Mouse (Mus musculus) intestine, postnatal 0 days (tissue): ENCODE measurements around the gene Rgs12. TPM values are rescaled to one million over a fixed set of nuclear protein-coding genes. Genes with fewer than 3 reads are reported as not detected.
A peak's percentile ranks its signal among the peaks of the same experiment; 100 is the strongest.

Source experiments
- ATAC-seq: fragments of 200-750 bp; cut with Nextera tagmentation; 2 replicates; pipeline ENCODE4 v1.8.0; 2017; ENCODE audit warnings: mild to moderate bottlenecking, moderate TSS enrichment, moderate library complexity
- H3K27ac ChIP-seq: fragments of 300-500 bp; sonication (generic); 2 replicates; pipeline ENCODE4 v1.5.1; 2014; ENCODE audit warnings: mild to moderate bottlenecking, low read depth, low read length, moderate library complexity
- H3K27me3 ChIP-seq: fragments of 300-500 bp; sonication (generic); replicated peaks from 2 replicates; pipeline ENCODE4 v1.6.1; 2014; ENCODE audit warnings: low read length, mixed read lengths; ENCODE audit not compliant: control insufficient read depth, insufficient read depth
- H3K36me3 ChIP-seq: fragments of 300-500 bp; sonication (generic); 2 replicates; pipeline ENCODE4 v1.6.1; 2014; ENCODE audit warnings: mild to moderate bottlenecking, moderate library complexity; ENCODE audit not compliant: control insufficient read depth, insufficient read depth
- H3K4me1 ChIP-seq: fragments of 300-500 bp; sonication (generic); replicated peaks from 2 replicates; pipeline ENCODE4 v1.6.1; 2014; ENCODE audit warnings: antibody characterized with exemption, low read length, mixed read lengths; ENCODE audit not compliant: control insufficient read depth, insufficient read depth
- H3K4me2 ChIP-seq: fragments of 300-500 bp; sonication (generic); replicated peaks from 2 replicates; pipeline ENCODE4 v1.6.1; 2014; ENCODE audit warnings: low read depth, mild to moderate bottlenecking, moderate library complexity
- H3K4me3 ChIP-seq: fragments of 300-500 bp; sonication (generic); 2 replicates; pipeline ENCODE4 v1.5.1; 2014; ENCODE audit warnings: low read depth, low read length
- H3K9ac ChIP-seq: fragments of 300-500 bp; sonication (generic); 2 replicates; pipeline ENCODE4 v1.6.1; 2014; ENCODE audit warnings: mild to moderate bottlenecking, low read depth, low read length
- H3K9me3 ChIP-seq: fragments of 300-500 bp; sonication (generic); 2 replicates; pipeline ENCODE4 v1.6.1; 2016; ENCODE audit warnings: mixed run types; ENCODE audit not compliant: control insufficient read depth
- CTCF ChIP-seq: sonication (generic); IDR thresholded peaks from 2 replicates; pipeline ENCODE4 v1.5.1; 2016; ENCODE audit warnings: low read depth, mild to moderate bottlenecking, control low read depth, antibody characterized with exemption, moderate library complexity
- WGBS: fragments of 180-500 bp; shearing (Covaris S2); extraction: QIAGEN DNeasy Blood & Tissue Kit; methylation state at CpG from one replicate; pipeline ENCODE4 v1.1.7; 2014; 5-methylcytosine and 5-hydroxymethylcytosine counted together
- polyA plus RNA-seq: library from polyadenylated mRNA; unstranded; fragments of >200 nt; fragmentation: Nextera tagmentation; extraction: Ambion mirVana; gene quantifications from 2 replicates; pipeline ENCODE4 v1.2.1, GENCODE M21; 2015

Rgs12 gene
- polyA plus RNA-seq, 1 experiment from 2014 or later: 4.1 TPM

DNA sequence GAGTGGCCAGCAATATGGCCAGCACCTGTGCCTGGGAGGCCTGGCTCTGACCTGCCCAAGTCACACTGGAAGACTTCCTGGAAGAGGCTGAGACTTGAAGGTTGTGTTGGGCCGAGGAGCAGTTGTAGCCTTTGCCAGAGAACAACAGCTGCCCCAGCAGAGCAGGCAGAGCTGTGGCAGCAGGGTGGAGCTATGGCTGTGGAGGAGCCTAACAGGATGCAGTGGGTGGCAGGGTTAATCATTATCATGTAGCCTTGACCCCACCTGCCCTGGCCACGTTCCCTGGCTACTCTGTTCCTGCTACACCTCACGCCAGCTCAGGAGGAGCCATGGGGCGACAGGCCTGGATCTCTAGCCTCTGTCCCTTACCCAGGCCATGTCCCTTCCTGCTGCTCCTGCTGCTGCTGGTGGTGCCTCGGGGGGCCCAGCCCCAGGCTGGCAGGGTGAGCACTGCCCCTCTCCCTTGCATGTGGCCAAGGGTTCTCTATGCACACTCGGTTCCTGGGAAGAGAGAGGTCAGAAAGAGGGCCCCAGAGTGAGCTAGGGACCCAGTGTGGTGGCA lies 92.1 kb downstream of the Rgs12 start, which contains the start of gene Hgfac:
Hgfac (plus strand) TSS at position 242 of the 562 bp plus-strand sequence.
- WGBS: 25% methylated on average over 6 of the region's 6 CpGs
- H3K36me3 ChIP-seq: no peaks in the 10 kb centered on the region
- ATAC-seq: peak; percentile 70
- TF ChIP-seq CTCF: no peak
- no peaks in the 10 kb centered on the region for H3K9me3 ChIP-seq
- no peak within 1 kb of the TSS for H3K4me2 ChIP-seq
- H3K4me1 ChIP-seq: no peaks in the 10 kb centered on the region
- no peak within 1 kb of the TSS for H3K9ac ChIP-seq
- H3K27me3 ChIP-seq: no peaks in the 10 kb centered on the region
- H3K4me3 ChIP-seq: no peak within 1 kb of the TSS
- H3K27ac ChIP-seq: no peak within 1 kb of the TSS

DNA sequence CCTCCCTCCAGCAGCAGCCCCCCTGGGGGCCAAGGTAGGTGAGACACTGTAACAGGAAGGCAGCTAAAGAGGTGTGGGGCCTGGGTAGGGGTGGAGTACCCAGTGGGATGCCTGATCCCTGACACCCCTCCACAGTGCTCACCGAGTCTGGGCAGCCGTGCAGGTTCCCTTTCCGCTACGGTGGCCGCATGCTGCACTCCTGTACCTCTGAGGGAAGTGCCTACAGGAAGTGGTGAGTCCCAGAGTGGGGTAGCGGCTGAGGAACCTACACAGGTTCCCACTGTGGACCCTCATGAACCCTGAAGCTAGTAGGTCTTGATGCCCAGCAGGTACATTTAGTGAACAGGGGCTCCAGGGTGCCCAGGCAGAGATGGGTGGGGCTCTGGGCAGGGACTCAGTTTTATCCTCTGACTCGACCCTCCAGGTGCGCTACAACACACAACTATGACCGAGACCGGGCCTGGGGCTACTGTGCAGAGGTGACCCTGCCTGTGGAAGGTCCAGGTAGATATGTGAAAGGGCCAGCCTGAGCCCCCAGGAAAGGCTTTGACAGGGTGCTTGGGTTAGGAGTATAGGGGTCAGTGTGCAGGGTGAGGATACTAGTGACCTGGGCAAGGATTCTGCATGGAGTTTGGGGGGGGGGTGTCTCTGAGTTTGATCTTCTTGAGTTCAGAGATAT lies 93.3 kb downstream of the Rgs12 start:
- no peak overlapping the region for H3K27ac ChIP-seq
- no peaks in the 10 kb centered on the region for H3K9me3 ChIP-seq
- TF ChIP-seq CTCF: no peak
- H3K4me3 ChIP-seq: no peak overlapping the region
- WGBS: 65% methylated on average over 10 of the region's 10 CpGs
- no peaks in the 10 kb centered on the region for H3K4me1 ChIP-seq
- H3K27me3 ChIP-seq: no peaks in the 10 kb centered on the region
- ATAC-seq: peak; percentile 1; the same call in 1 of the 2 replicates
- no peak overlapping the region for H3K9ac ChIP-seq
- no peak overlapping the region for H3K4me2 ChIP-seq
- H3K36me3 ChIP-seq: no peaks in the 10 kb centered on the region

- 4% methylated on average over 1 of the region's 1 CpGs for WGBS
- Histone ChIP-seq H3K9ac (no peak overlapping the region), H3K4me3 (no peak overlapping the region), H3K27me3 (no peaks in the 10 kb centered on the region), H3K27ac (no peak overlapping the region), H3K4me1 (no peaks in the 10 kb centered on the region), H3K4me2 (no peak overlapping the region), H3K36me3 (no peaks in the 10 kb centered on the region), H3K9me3 (no peaks in the 10 kb centered on the region)
- peak; percentile 95 for TF ChIP-seq CTCF
- ATAC-seq: peak; percentile 58; the same call in 1 of the 2 replicates
Measured at GRCm38 (mm10) chr5:35043110-35043451, 93.8 kb downstream of the Rgs12 start.

GRCm38 (mm10) chr5:35050541-35050940 lies 101.3 kb downstream of the Rgs12 start:
- 74% methylated on average over 5 of the region's 5 CpGs for WGBS
- H3K4me1 ChIP-seq: no peaks in the 10 kb centered on the region
- no peak overlapping the region for H3K9ac ChIP-seq
- no peak for ATAC-seq
- H3K36me3 ChIP-seq: no peaks in the 10 kb centered on the region
- no peaks in the 10 kb centered on the region for H3K9me3 ChIP-seq
- no peak overlapping the region for H3K27ac ChIP-seq
- no peak overlapping the region for H3K4me2 ChIP-seq
- H3K27me3 ChIP-seq: 0 out of 2 replicates have a peak, but pooled peaks cover 3% of the 10 kb centered on the region
- peak; percentile 44 for TF ChIP-seq CTCF
- H3K4me3 ChIP-seq: no peak overlapping the region

DNA sequence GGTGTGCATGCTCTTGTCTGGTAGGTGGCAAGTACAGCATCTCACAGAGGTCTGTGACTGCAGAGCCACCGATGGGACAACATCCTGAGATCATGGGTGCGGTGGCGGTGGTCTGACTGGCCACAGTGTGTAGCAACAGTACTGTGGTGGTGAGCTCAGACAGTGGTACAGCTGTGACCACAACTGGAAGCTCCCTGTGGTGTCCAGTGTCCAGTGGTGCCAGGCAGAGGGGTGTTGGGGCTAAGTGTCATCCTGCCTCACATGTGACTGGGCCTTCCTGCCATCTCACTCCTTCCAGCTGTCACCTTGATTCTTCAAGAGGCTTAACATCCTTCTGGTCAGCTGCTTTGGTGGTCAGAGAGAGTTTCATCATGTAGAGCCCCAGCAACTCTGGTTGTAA lies 105.4 kb downstream of the Rgs12 start:
- Histone ChIP-seq H3K4me2 (no peak overlapping the region), H3K4me1 (no peaks in the 10 kb centered on the region), H3K9ac (no peak overlapping the region), H3K4me3 (no peak overlapping the region), H3K36me3 (no peaks in the 10 kb centered on the region), H3K27ac (no peak overlapping the region), H3K27me3 (peaks cover 29% of the 10 kb centered on the region), H3K9me3 (no peaks in the 10 kb centered on the region)
- 93% methylated on average over 3 of the region's 3 CpGs for WGBS
- ATAC-seq: no peak
- TF ChIP-seq CTCF: no peak

- no peak overlapping the region for H3K4me2 ChIP-seq
- H3K4me3 ChIP-seq: no peak overlapping the region
- H3K9ac ChIP-seq: no peak overlapping the region
- H3K27ac ChIP-seq: no peak overlapping the region
- no peak; the same call in 1 of the 2 replicates for ATAC-seq
- 48% methylated on average over 12 of the region's 12 CpGs for WGBS
- TF ChIP-seq CTCF: no peak
- H3K27me3 ChIP-seq: peaks cover 29% of the 10 kb centered on the region
- H3K36me3 ChIP-seq: no peaks in the 10 kb centered on the region
- no peaks in the 10 kb centered on the region for H3K9me3 ChIP-seq
- H3K4me1 ChIP-seq: no peaks in the 10 kb centered on the region
Measured at GRCm38 (mm10) chr5:35055076-35055475, 105.8 kb downstream of the Rgs12 start.
